24 mouse cellular contexts compared by ENCODE assay signal in the genomic region with DNA sequence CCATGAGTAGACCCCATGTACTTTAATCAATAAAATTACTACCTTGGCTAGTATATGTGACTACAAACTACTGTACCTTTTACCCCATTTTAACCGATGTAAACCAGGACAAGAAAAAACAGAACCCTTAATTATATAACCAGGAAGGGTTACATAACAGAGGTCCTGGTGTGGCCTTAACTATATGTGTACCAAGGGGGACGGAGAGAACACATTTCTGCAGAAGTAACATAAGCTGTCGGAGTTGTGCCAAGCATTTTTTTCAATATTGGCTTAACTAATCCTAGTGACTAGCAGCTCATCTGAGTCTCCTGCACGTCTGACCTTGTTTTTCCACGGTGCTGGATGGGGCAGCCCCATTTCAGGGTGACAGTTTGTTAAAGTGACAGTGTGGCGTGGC.
DNase-seq lines count a peak whose midpoint lies in the region; ATAC-seq and TF ChIP-seq lines count a peak whose summit lies in the region.
"Had no signal": no experiment of that assay in that cellular context is flagged by ENCODE, and none has a peak within 500 bp of the region (broad histone marks: within the 10 kb centered on the region; RNA-seq: fewer than 3 reads in every experiment).

No protein-coding gene starts in this region.

- H3K9ac ChIP-seq in hindbrain, postnatal 0 days (replicated peaks; ENCODE audit: low read length) = no peak overlapping the region
- H3K9ac ChIP-seq in hindbrain, embryonic 11.5 days (ENCODE audit: low read depth, low read length) = no peak overlapping the region
- H3K9ac ChIP-seq: forebrain, embryonic 15.5 days; lung, embryonic 14.5 days had no signal

- no peak for TF ChIP-seq CTCF in cerebellum, adult 2 months (IDR thresholded peaks at IDR 0.05; ENCODE audit: borderline replicate concordance, insufficient read depth, low read depth, low read length)
- TF ChIP-seq CTCF in hindbrain, postnatal 0 days (IDR thresholded peaks at IDR 0.05; ENCODE audit: low read depth) = no peak
- TF ChIP-seq CTCF in lung, adult 2 months (IDR thresholded peaks at IDR 0.05; ENCODE audit: insufficient read depth, low read length) = no peak

- H3K4me2 ChIP-seq in hindbrain, postnatal 0 days (ENCODE audit: low read depth, low read length) = no peak overlapping the region
- H3K4me2 ChIP-seq in hindbrain, embryonic 11.5 days (replicated peaks; ENCODE audit: low read depth, low read length) = no peak overlapping the region
- H3K4me2 ChIP-seq: forebrain, embryonic 15.5 days; liver, embryonic 11.5 days; lung, embryonic 14.5 days; midbrain, embryonic 11.5 days had no signal

- peak overlapping the region; percentile 92 for H3K27ac ChIP-seq in cerebellum, adult 2 months (ENCODE audit: insufficient read depth, low read length)
- H3K27ac ChIP-seq in hindbrain, postnatal 0 days = 0 out of 2 replicates have a peak overlapping the region, but pooled peaks have one; percentile 41
- no peak overlapping the region for H3K27ac ChIP-seq in hindbrain, embryonic 11.5 days (ENCODE audit: low read depth, low read length)
- H3K27ac ChIP-seq: forebrain, embryonic 15.5 days; left cerebral cortex, adult 2 months had no signal

- no peak for ATAC-seq in cerebellum, adult (ENCODE audit: insufficient number of reproducible peaks, low FRiP score, low TSS enrichment)
- ATAC-seq in hindbrain, postnatal 0 days = no peak
- ATAC-seq in hindbrain, embryonic 11.5 days (ENCODE audit: low FRiP score) = no peak
- peak; percentile 24; the same call in 1 of the 2 replicates for ATAC-seq in megakaryocyte progenitor cell, adult 5-6 weeks (replicated peaks; ENCODE audit: poor library complexity)
- ATAC-seq: forebrain, embryonic 15.5 days; intestine, postnatal 0 days; midbrain, embryonic 16.5 days had no signal

- TF ChIP-seq POLR2A in cerebellum, adult 2 months (IDR thresholded peaks at IDR 0.05; ENCODE audit: borderline replicate concordance, insufficient read depth, low read length) = no peak
- no peak for TF ChIP-seq POLR2A in lung, adult 2 months (IDR thresholded peaks at IDR 0.05; ENCODE audit: borderline replicate concordance, extremely low read depth, low read depth, low read length)

- no peaks in the 10 kb centered on the region for H3K36me3 ChIP-seq in hindbrain, postnatal 0 days (ENCODE audit: insufficient read depth, low read length)
- H3K36me3 ChIP-seq in hindbrain, embryonic 11.5 days (ENCODE audit: control insufficient read depth, insufficient read depth, low read length) = no peaks in the 10 kb centered on the region
- H3K36me3 ChIP-seq: forebrain, embryonic 15.5 days had no signal

- peaks cover 50% of the 10 kb centered on the region for H3K4me1 ChIP-seq in cerebellum, adult 2 months (ENCODE audit: control insufficient read depth, insufficient read depth, low read length)
- peaks cover 11% of the 10 kb centered on the region; the same call in 1 of the 2 replicates for H3K4me1 ChIP-seq in hindbrain, postnatal 0 days (ENCODE audit: insufficient read depth, low read length)
- no peaks in the 10 kb centered on the region for H3K4me1 ChIP-seq in hindbrain, embryonic 11.5 days (replicated peaks; ENCODE audit: control insufficient read depth, insufficient read depth, low read length)
- H3K4me1 ChIP-seq in lung, adult 2 months (ENCODE audit: control insufficient read depth, insufficient read depth, low read length) = peaks cover 8% of the 10 kb centered on the region

- 30% methylated on average over 6 of the region's 6 CpGs for WGBS in cerebellum, adult 2 months
- 67% methylated on average over 6 of the region's 6 CpGs for WGBS in hindbrain, postnatal 0 days
- 73% methylated on average over 6 of the region's 6 CpGs for whole genome bisulfite sequencing in hindbrain, embryonic 11.5 days
- 56% methylated on average over 6 of the region's 6 CpGs for WGBS in lung, adult 2 months

- no peak overlapping the region for H3K4me3 ChIP-seq in cerebellum, adult 2 months (replicated peaks; ENCODE audit: insufficient read depth, low read depth, low read length)
- H3K4me3 ChIP-seq in hindbrain, postnatal 0 days (ENCODE audit: low read length) = no peak overlapping the region
- H3K4me3 ChIP-seq in hindbrain, embryonic 11.5 days (ENCODE audit: low read depth, low read length) = no peak overlapping the region
- H3K4me3 ChIP-seq in lung, adult 2 months (replicated peaks; ENCODE audit: extremely low read depth, low read depth, low read length) = no peak overlapping the region
- H3K4me3 ChIP-seq: forebrain, embryonic 10.5 days; forebrain, embryonic 15.5 days; hindbrain, embryonic 10.5 days; left cerebral cortex, adult 2 months had no signal

- no peaks in the 10 kb centered on the region for H3K27me3 ChIP-seq in cerebellum, adult 2 months (ENCODE audit: control insufficient read depth, insufficient read depth, low read length)
- H3K27me3 ChIP-seq in hindbrain, postnatal 0 days (ENCODE audit: insufficient read depth, low read length) = no peaks in the 10 kb centered on the region
- H3K27me3 ChIP-seq in hindbrain, embryonic 11.5 days (ENCODE audit: control insufficient read depth, insufficient read depth, low read length) = no peaks in the 10 kb centered on the region
- H3K27me3 ChIP-seq: forebrain, embryonic 15.5 days had no signal

- peak in 1 of 2 experiments; percentile 44 for DNase-seq in cerebellum, adult 2 months
- no peak for DNase-seq in hindbrain, postnatal 0 days (ENCODE audit: low spot score)
- DNase-seq in hindbrain, embryonic 11.5 days (ENCODE audit: low spot score) = no peak
- peak; percentile 27 for DNase-seq in lung, postnatal 25 days (ENCODE audit: low spot score)
- no peak for DNase-seq in lung, adult 18-20 months
- DNase-seq in lung, adult 2 months = no peak
- DNase-seq: adrenal gland, postnatal 10 days; heart, postnatal 14 days; kidney, adult 9 months; kidney, postnatal 10 days; left cerebral cortex, postnatal 4 days; lung, embryonic 14.5 days; lung, postnatal 14 days; thymus, postnatal 14 days had no signal

- no peaks in the 10 kb centered on the region for H3K9me3 ChIP-seq in hindbrain, postnatal 0 days (ENCODE audit: low read length)
- no peaks in the 10 kb centered on the region for H3K9me3 ChIP-seq in hindbrain, embryonic 11.5 days (ENCODE audit: control insufficient read depth, low read length)
- H3K9me3 ChIP-seq: forebrain, embryonic 10.5 days; forebrain, embryonic 15.5 days; hindbrain, embryonic 10.5 days had no signal
